Mouse (Mus musculus) small intestine, adult 2 months (tissue): Measurements from ENCODE around the gene Ston2.

ENCODE experiments used
- CTCF ChIP-seq: fragments of 200-500 bp; IDR thresholded peaks from 2 replicates; pipeline ENCODE4 v1.5.1; 2012; ENCODE audit warnings: low read depth, mild to moderate bottlenecking, control low read depth, inconsistent platforms, low read length, moderate library complexity, mixed read lengths; ENCODE audit not compliant: insufficient replicate concordance, insufficient read length; ENCODE audit errors: extremely low read depth
- POLR2A ChIP-seq: fragments of 200-500 bp; IDR thresholded peaks from 2 replicates; pipeline ENCODE4 v1.6.1; 2012; ENCODE audit warnings: low read depth, mild to moderate bottlenecking, control low read depth, inconsistent platforms, low read length, moderate library complexity

DNA sequence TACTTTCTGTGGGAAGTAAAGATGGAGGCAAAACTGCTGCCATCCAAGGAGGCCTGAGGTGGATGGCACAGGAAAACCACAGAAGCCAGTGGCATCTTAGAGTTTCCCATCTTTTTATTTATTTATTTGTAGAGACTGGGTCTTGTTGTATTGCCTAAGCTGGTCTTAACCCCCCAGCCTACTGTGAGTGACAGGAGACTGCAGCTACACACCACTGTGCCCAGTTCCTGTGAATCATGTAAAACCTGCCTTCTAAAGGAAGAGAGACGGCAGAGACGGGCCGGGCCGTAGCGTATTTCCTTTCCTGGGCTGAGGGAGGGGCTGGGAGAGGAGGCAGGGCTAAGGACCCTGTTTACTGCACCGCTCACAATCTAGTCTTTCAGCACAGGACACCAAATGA, 19.6 kb upstream of the Ston2 start:
- TF ChIP-seq POLR2A: no peak
- TF ChIP-seq CTCF: no peak
